Mouse (Mus musculus) heart, postnatal 36 days (tissue): ENCODE data around the gene Nt5dc2. TPM values are rescaled to one million over a fixed set of nuclear protein-coding genes. Genes with fewer than 3 reads are reported as not detected.

Experiments used
- DNase-seq, 2 experiments: peaks; one replicate each; pipeline ENCODE4 v3.0.0; 2021 to 2022
- intact Hi-C: fragments of 180-260 bp; cut with DNase I; formaldehyde crosslinking; loops from one replicate; pipeline ENCODE4 v1.15.1; 2025
- total RNA-seq, 2 experiments: library from RNA; stranded (reverse); gene quantifications; 2 replicates each; pipeline ENCODE4 v1.2.3; 2021

Nt5dc2 gene
- total RNA-seq, 2 experiments from 2014 or later = 19.5 to 19.9 TPM

GRCm38 (mm10) chr14:31133023-31133665 is 2.3 kb downstream of the Nt5dc2 start:
- DNase-seq = no peak
- intact Hi-C loops = no loop called here

- intact Hi-C loops = no loop called here
- DNase-seq = no peak
Observed at GRCm38 (mm10) chr14:31134015-31135000, 3.5 kb downstream of the Nt5dc2 start.

- DNase-seq = no peak
- intact Hi-C loops = no loop called here
Observed at GRCm38 (mm10) chr14:31135495-31136410, 4.9 kb downstream of the Nt5dc2 start.

- intact Hi-C loops = no loop called here
- DNase-seq = no peak
Observed at GRCm38 (mm10) chr14:31136411-31137280, 5.8 kb downstream of the Nt5dc2 start.

- intact Hi-C loops = no loop called here
- no peak for DNase-seq
Observed at GRCm38 (mm10) chr14:31137281-31137595, 6.4 kb downstream of the Nt5dc2 start.

- intact Hi-C loops = no loop called here
Observed at GRCm38 (mm10) chr14:31137791-31138190, 6.9 kb downstream of the Nt5dc2 start.

GRCm38 (mm10) chr14:31138219-31138896 is 7.5 kb downstream of the Nt5dc2 start:
- DNase-seq = no peak

More at GRCm38 (mm10) chr14:31137791-31138190, 6.9 kb downstream of the Nt5dc2 start:
- no peak for DNase-seq

GRCm38 (mm10) chr14:31138897-31139429 is 8.1 kb downstream of the Nt5dc2 start:
- intact Hi-C loops = no loop called here
- DNase-seq = no peak

More at GRCm38 (mm10) chr14:31138219-31138896, 7.5 kb downstream of the Nt5dc2 start:
- intact Hi-C loops = no loop called here

- DNase-seq = no peak
- intact Hi-C loops = loop anchor here (2.0 kb wide), 1 partner anchor 19 kb away; no protein-coding TSS in a partner anchor
Observed at GRCm38 (mm10) chr14:31139666-31140065, 8.8 kb downstream of the Nt5dc2 start.

GRCm38 (mm10) chr14:31140141-31140540 is 9.3 kb downstream of the Nt5dc2 start:
- no peak for DNase-seq
- intact Hi-C loops = loop anchor here (2.0 kb wide), 1 partner anchor 19 kb away; no protein-coding TSS in a partner anchor

- intact Hi-C loops = loop anchor here (2.0 kb wide), 1 partner anchor 18 kb away; no protein-coding TSS in a partner anchor
- no peak for DNase-seq
Observed at GRCm38 (mm10) chr14:31141011-31141410, 10.2 kb downstream of the Nt5dc2 start.

- intact Hi-C loops = no loop called here
- DNase-seq = no peak
Observed at GRCm38 (mm10) chr14:31145694-31146093, 14.8 kb downstream of the Nt5dc2 start.

GRCm38 (mm10) chr14:31160196-31161150 is 29.6 kb downstream of the Nt5dc2 start:
- no peak for DNase-seq
- intact Hi-C loops = no loop called here

- DNase-seq = no peak
- intact Hi-C loops = no loop called here
Observed at GRCm38 (mm10) chr14:31161191-31161590, 30.3 kb downstream of the Nt5dc2 start.

- DNase-seq = no peak
- intact Hi-C loops = no loop called here
Observed at GRCm38 (mm10) chr14:31161638-31162037, 30.8 kb downstream of the Nt5dc2 start.

- no peak for DNase-seq
- intact Hi-C loops = no loop called here
Observed at GRCm38 (mm10) chr14:31164067-31164466, 33.2 kb downstream of the Nt5dc2 start.

GRCm38 (mm10) chr14:31165010-31165409 is 34.2 kb downstream of the Nt5dc2 start:
- no peak for DNase-seq
- intact Hi-C loops = no loop called here

- intact Hi-C loops = no loop called here
- DNase-seq = no peak
Observed at GRCm38 (mm10) chr14:31165458-31165857, 34.6 kb downstream of the Nt5dc2 start.
